Mouse (Mus musculus) central nervous system, embryonic 18 days (tissue): ENCODE results near the gene Psmc3. TPM values are rescaled to one million over a fixed set of nuclear protein-coding genes. Genes with fewer than 3 reads are reported as not detected.

Experiments
- polyA plus RNA-seq: library from polyadenylated mRNA; depleted of rRNA; stranded (reverse); fragments of >200 nt; gene quantifications from 2 replicates; pipeline ENCODE4 v1.2.3, GENCODE M21; 2012; rRNA removed

The Psmc3 gene
- polyA plus RNA-seq = 177 and 184 TPM in 2 replicates

GRCm38 (mm10) chr2:91053934-91054382, at the start of gene Psmc3:
Gene Psmc3 (plus strand): TSS chr2:91054009.

GRCm38 (mm10) chr2:91035385-91035784, 18.4 kb upstream of the Psmc3 start, which contains the start of gene Rapsn:
Gene Rapsn (plus strand): TSS chr2:91035620.

GRCm38 (mm10) chr2:91070076-91070800, 16.4 kb downstream of the Psmc3 start, which contains the start of gene Slc39a13:
Gene Slc39a13 (minus strand): TSS chr2:91070417.

GRCm38 (mm10) chr2:91081775-91082695, 28.2 kb downstream of the Psmc3 start, which contains the start of gene Spi1:
Gene Spi1 (plus strand): TSS chr2:91082390.

Other genes starting within 250 kb of the Psmc3 start
- gene Mtch2, start 206.9 kb upstream of the Psmc3 start, polyA plus RNA-seq = 157 and 167 TPM in 2 replicates
- 172 and 186 TPM in 2 replicates for gene C1qtnf4, start 168.1 kb upstream of the Psmc3 start, polyA plus RNA-seq
- gene Kbtbd4, start 149.3 kb upstream of the Psmc3 start, polyA plus RNA-seq = 37.4 and 38.9 TPM in 2 replicates
- 162 and 177 TPM in 2 replicates for gene Ndufs3, start 149.2 kb upstream of the Psmc3 start, polyA plus RNA-seq
- 107 and 116 TPM in 2 replicates for gene Celf1, start 113.6 kb upstream of the Psmc3 start, polyA plus RNA-seq
- 0.47 and 1.6 TPM in 2 replicates for gene Rapsn, start 18.4 kb upstream of the Psmc3 start, polyA plus RNA-seq
- 47.5 and 52.9 TPM in 2 replicates for gene Slc39a13, start 16.4 kb downstream of the Psmc3 start, polyA plus RNA-seq
- gene Spi1, start 28.4 kb downstream of the Psmc3 start, polyA plus RNA-seq = 4.8 and 6.0 TPM in 2 replicates
- 0.01 and 0.04 TPM in 2 replicates for gene Mybpc3, start 64.1 kb downstream of the Psmc3 start, polyA plus RNA-seq
- gene Madd, start 129.8 kb downstream of the Psmc3 start, polyA plus RNA-seq = 99.8 and 107 TPM in 2 replicates
- gene Nr1h3, start 148.8 kb downstream of the Psmc3 start, polyA plus RNA-seq = 3.1 and 3.3 TPM in 2 replicates
- gene Acp2, start 148.9 kb downstream of the Psmc3 start, polyA plus RNA-seq = 30.1 and 32.2 TPM in 2 replicates
- gene Ddb2, start 183.0 kb downstream of the Psmc3 start, polyA plus RNA-seq = 35.6 and 38.8 TPM in 2 replicates
- 23.5 and 24.5 TPM in 2 replicates for gene Pacsin3, start 201.9 kb downstream of the Psmc3 start, polyA plus RNA-seq
- gene Arfgap2, start 211.0 kb downstream of the Psmc3 start, polyA plus RNA-seq = 27.1 and 28.2 TPM in 2 replicates